Mouse (Mus musculus) midbrain, embryonic 13.5 days (tissue): Measurements from ENCODE around the gene Sgpp2. TPM values are rescaled to one million over a fixed set of nuclear protein-coding genes. Genes with fewer than 3 reads are reported as not detected.

Experiments used
- ATAC-seq: fragments of 200-750 bp; cut with Nextera tagmentation; 2 replicates; pipeline ENCODE4 v1.8.0; 2017; ENCODE audit warnings: mild to moderate bottlenecking, moderate TSS enrichment, moderate library complexity
- H3K27ac ChIP-seq: fragments of 300-500 bp; sonication (generic); 2 replicates; pipeline ENCODE4 v1.5.1; 2015; ENCODE audit warnings: inconsistent platforms, mild to moderate bottlenecking, moderate library complexity
- H3K27me3 ChIP-seq: fragments of 300-500 bp; sonication (generic); 2 replicates; pipeline ENCODE4 v1.6.1; 2015; ENCODE audit warnings: mild to moderate bottlenecking, inconsistent platforms
- H3K36me3 ChIP-seq: fragments of 300-500 bp; sonication (generic); 2 replicates; pipeline ENCODE4 v1.6.1; 2015; ENCODE audit warnings: mild to moderate bottlenecking, inconsistent platforms
- H3K4me1 ChIP-seq: fragments of 300-500 bp; sonication (generic); replicated peaks from 2 replicates; pipeline ENCODE4 v1.6.1; 2015; ENCODE audit warnings: inconsistent platforms
- H3K4me2 ChIP-seq: fragments of 300-500 bp; sonication (generic); replicated peaks from 2 replicates; pipeline ENCODE4 v1.6.1; 2015; ENCODE audit warnings: moderate library complexity, mild to moderate bottlenecking, inconsistent platforms
- H3K4me3 ChIP-seq: fragments of 300-500 bp; sonication (generic); replicated peaks from 2 replicates; pipeline ENCODE4 v1.5.1; 2015; ENCODE audit warnings: mild to moderate bottlenecking, inconsistent platforms
- H3K9ac ChIP-seq: fragments of 300-500 bp; sonication (generic); replicated peaks from 2 replicates; pipeline ENCODE4 v1.6.1; 2015; ENCODE audit warnings: mild to moderate bottlenecking, inconsistent platforms
- H3K9me3 ChIP-seq: fragments of 300-500 bp; sonication (generic); 2 replicates; pipeline ENCODE4 v1.6.1; 2016; ENCODE audit warnings: mild to moderate bottlenecking, inconsistent platforms
- WGBS: fragments of 180-500 bp; shearing (Covaris S2); methylation state at CpG from one replicate; pipeline ENCODE4 v1.1.7; 2015; 5-methylcytosine and 5-hydroxymethylcytosine counted together
- polyA plus RNA-seq: library from polyadenylated mRNA; unstranded; fragments of >200 nt; fragmentation: Nextera tagmentation; extraction: Ambion mirVana; gene quantifications from 2 replicates; pipeline ENCODE4 v1.2.1, GENCODE M21; 2015

Gene Sgpp2
- polyA plus RNA-seq = 1.1 and 1.6 TPM in 2 replicates

DNA sequence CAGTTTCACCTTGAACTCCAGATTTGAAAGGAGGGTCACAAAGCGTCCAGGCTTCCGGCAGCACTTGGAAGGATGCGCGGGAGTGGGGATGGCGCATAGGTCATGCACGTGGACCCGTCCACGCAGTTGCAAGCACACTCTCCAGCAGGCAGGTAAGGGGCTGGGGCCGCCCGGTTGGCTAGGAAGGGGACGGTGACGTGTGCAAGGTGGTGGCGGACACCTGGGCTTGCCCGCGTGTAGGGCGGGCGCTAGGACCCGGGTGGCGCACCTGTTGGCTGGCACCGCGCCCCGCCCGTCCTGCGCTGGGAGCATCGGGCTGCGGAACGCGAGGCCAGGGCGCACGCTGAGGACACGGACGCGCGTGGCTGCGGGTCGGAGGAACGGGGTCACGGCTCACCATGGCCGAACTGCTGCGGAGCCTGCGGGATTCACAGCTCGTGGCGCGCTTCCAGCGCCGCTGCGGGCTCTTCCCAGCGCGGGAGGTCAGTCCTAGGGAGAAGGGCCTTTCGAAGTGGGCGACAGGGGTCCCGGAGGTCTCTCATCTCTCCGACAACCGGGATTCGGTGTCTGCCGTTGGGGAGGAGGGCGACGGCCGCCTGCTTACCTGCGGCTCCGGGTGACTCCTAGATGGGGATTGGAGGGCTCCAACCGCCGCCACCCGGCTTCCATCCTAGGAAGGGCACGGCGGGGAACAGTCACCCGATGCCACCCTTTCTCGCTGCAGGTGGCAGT lies at the start of gene Sgpp2:
TSS of gene Sgpp2 (plus strand) at position 325 of the 732 bp plus-strand sequence.
- H3K27me3 ChIP-seq = peaks cover 44% of the 10 kb centered on the region

GRCm38 (mm10) chr1:78267519-78267918 lies 42.6 kb upstream of the Sgpp2 start:
- Histone ChIP-seq H3K4me1 (no peaks in the 10 kb centered on the region), H3K4me2 (no peak overlapping the region), H3K36me3 (no peaks in the 10 kb centered on the region), H3K27me3 (no peaks in the 10 kb centered on the region), H3K27ac (no peak overlapping the region), H3K9ac (no peak overlapping the region), H3K9me3 (no peaks in the 10 kb centered on the region), H3K4me3 (no peak overlapping the region)
- 65% methylated on average over 5 of the region's 5 CpGs for WGBS
- no peak for ATAC-seq

More for the DNA sequence above, at the start of gene Sgpp2:
- Histone ChIP-seq H3K4me2 (peak within 1 kb of the TSS; percentile 98), H3K9me3 (no peaks in the 10 kb centered on the region), H3K27ac (no peak within 1 kb of the TSS), H3K4me1 (peaks cover 23% of the 10 kb centered on the region), H3K36me3 (no peaks in the 10 kb centered on the region), H3K9ac (peak within 1 kb of the TSS; percentile 54), H3K4me3 (peak within 1 kb of the TSS; percentile 59)
- ATAC-seq = peak; percentile 75
- WGBS = under 1% methylated on average over 68 of the region's 68 CpGs

DNA sequence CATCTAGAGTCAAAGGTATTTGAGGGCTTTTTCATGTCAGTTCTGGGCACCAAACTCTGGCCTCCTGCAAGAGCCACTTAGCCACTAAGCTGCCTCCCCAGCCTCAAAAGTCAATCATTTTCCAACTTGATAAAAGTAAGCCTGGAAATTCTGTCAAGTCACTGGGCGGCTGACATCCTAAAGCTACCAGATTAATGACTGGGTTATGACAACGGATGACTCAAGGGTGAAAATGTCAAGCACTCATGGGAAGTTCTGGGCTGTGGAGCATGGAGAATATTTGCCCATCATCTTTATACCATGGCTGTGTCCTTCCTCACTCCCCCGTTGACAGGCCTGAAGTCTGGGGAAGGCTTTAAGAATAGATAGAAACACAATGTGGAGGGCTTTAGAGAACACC lies 37.2 kb upstream of the Sgpp2 start:
- no peaks in the 10 kb centered on the region for H3K27me3 ChIP-seq

DNA sequence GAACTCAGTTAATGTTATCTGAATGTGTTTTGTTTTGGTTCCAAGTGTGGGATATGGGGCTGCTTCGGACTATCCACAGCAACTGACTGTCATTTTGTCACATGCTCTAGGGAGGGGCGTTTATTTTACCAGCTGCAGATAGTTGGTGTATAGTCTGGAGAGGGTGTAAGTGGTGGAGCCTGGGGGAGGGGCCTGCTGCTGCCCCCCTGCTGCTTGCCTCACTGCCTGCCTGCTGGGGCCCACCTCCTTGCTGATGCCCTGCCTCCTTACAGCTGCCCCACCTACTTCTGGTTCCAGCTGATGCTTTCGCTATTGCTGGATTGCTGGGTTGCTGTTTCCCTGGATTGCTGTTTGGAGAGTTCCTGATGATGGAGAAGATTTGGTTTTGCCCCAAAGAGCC lies 31.0 kb upstream of the Sgpp2 start:
- H3K4me3 ChIP-seq = no peak overlapping the region
- H3K4me2 ChIP-seq = no peak overlapping the region
- 42% methylated on average over 3 of the region's 3 CpGs for WGBS
- no peaks in the 10 kb centered on the region for H3K36me3 ChIP-seq
- no peaks in the 10 kb centered on the region for H3K9me3 ChIP-seq
- H3K27me3 ChIP-seq = no peaks in the 10 kb centered on the region
- no peak for ATAC-seq
- H3K4me1 ChIP-seq = no peaks in the 10 kb centered on the region
- no peak overlapping the region for H3K9ac ChIP-seq
- H3K27ac ChIP-seq = no peak overlapping the region

More for the DNA sequence above, 37.2 kb upstream of the Sgpp2 start:
- Histone ChIP-seq H3K4me3 (no peak overlapping the region), H3K4me1 (no peaks in the 10 kb centered on the region), H3K4me2 (no peak overlapping the region), H3K9me3 (no peaks in the 10 kb centered on the region), H3K9ac (no peak overlapping the region), H3K27ac (no peak overlapping the region), H3K36me3 (no peaks in the 10 kb centered on the region)
- ATAC-seq = no peak
- 79% methylated on average over 3 of the region's 3 CpGs for WGBS

- H3K9ac ChIP-seq = no peak overlapping the region
- ATAC-seq = no peak
- H3K36me3 ChIP-seq = no peaks in the 10 kb centered on the region
- H3K9me3 ChIP-seq = no peaks in the 10 kb centered on the region
- 87% methylated on average over 3 of the region's 3 CpGs for WGBS
- no peak overlapping the region for H3K27ac ChIP-seq
- no peaks in the 10 kb centered on the region for H3K4me1 ChIP-seq
- no peak overlapping the region for H3K4me3 ChIP-seq
- no peaks in the 10 kb centered on the region for H3K27me3 ChIP-seq
- no peak overlapping the region for H3K4me2 ChIP-seq
Observed at GRCm38 (mm10) chr1:78292397-78292796, 17.7 kb upstream of the Sgpp2 start.

- no peaks in the 10 kb centered on the region for H3K9me3 ChIP-seq
- no peaks in the 10 kb centered on the region for H3K27me3 ChIP-seq
- H3K4me3 ChIP-seq = no peak overlapping the region
- no peaks in the 10 kb centered on the region for H3K36me3 ChIP-seq
- no peak overlapping the region for H3K27ac ChIP-seq
- WGBS = 87% methylated on average over 7 of the region's 7 CpGs
- H3K4me1 ChIP-seq = no peaks in the 10 kb centered on the region
- no peak overlapping the region for H3K4me2 ChIP-seq
- no peak for ATAC-seq
- H3K9ac ChIP-seq = no peak overlapping the region
Observed at GRCm38 (mm10) chr1:78299670-78300225, 10.4 kb upstream of the Sgpp2 start.

GRCm38 (mm10) chr1:78308688-78309087 lies 1.5 kb upstream of the Sgpp2 start:
- Histone ChIP-seq H3K9me3 (no peaks in the 10 kb centered on the region), H3K27me3 (peaks cover 44% of the 10 kb centered on the region), H3K27ac (no peak overlapping the region), H3K36me3 (no peaks in the 10 kb centered on the region), H3K4me1 (peaks cover 23% of the 10 kb centered on the region), H3K4me3 (no peak overlapping the region), H3K9ac (no peak overlapping the region), H3K4me2 (no peak overlapping the region)
- 90% methylated on average over 1 of the region's 1 CpGs for WGBS
- no peak for ATAC-seq

- Histone ChIP-seq H3K9me3 (no peaks in the 10 kb centered on the region), H3K36me3 (no peaks in the 10 kb centered on the region), H3K4me3 (no peak overlapping the region), H3K27me3 (peaks cover 44% of the 10 kb centered on the region), H3K4me1 (peaks cover 23% of the 10 kb centered on the region), H3K27ac (no peak overlapping the region), H3K4me2 (peak overlapping the region; percentile 98; the same call in 1 of the 2 replicates), H3K9ac (no peak overlapping the region)
- ATAC-seq = no peak
- WGBS = 2% methylated on average over 8 of the region's 9 CpGs
Observed at GRCm38 (mm10) chr1:78309280-78309679, 865 bp upstream of the Sgpp2 start.

DNA sequence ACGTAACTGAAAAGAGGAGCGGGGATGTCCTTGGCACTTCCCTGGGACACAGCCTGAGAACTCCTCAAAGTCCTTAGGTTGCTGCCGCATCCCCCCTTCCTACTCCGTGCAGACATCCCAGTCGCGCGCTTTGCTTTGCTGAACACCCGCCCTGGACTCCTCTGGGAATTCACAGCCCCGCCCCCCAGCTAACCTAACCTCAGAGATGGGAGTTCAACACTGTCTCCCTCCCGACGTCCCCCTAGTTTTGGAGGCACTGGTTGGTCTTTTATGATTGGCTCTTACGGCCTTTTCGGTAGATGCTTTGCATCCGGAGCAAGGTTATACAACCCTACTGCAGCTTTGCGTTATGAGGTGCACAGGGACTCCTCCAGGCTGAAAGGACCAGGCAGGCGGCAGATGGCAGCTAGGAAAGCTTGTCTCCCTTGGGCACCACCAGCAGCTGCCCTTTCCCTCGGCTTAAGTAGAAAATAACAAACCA lies 756 bp downstream of the Sgpp2 start:
- H3K4me3 ChIP-seq = peak overlapping the region; percentile 59
- peak overlapping the region; percentile 98 for H3K4me2 ChIP-seq
- under 1% methylated on average over 17 of the region's 17 CpGs for WGBS
- H3K9me3 ChIP-seq = no peaks in the 10 kb centered on the region
- no peak overlapping the region for H3K9ac ChIP-seq
- no peak overlapping the region for H3K27ac ChIP-seq
- no peaks in the 10 kb centered on the region for H3K36me3 ChIP-seq
- peaks cover 44% of the 10 kb centered on the region for H3K27me3 ChIP-seq
- peak; percentile 84 for ATAC-seq
- H3K4me1 ChIP-seq = peaks cover 23% of the 10 kb centered on the region

- WGBS = 0% methylated on average over 7 of the region's 7 CpGs
- Histone ChIP-seq H3K36me3 (no peaks in the 10 kb centered on the region), H3K27me3 (peaks cover 44% of the 10 kb centered on the region), H3K27ac (no peak overlapping the region), H3K4me2 (peak overlapping the region; percentile 98), H3K4me3 (peak overlapping the region; percentile 59), H3K9me3 (no peaks in the 10 kb centered on the region), H3K4me1 (peaks cover 23% of the 10 kb centered on the region), H3K9ac (no peak overlapping the region)
- ATAC-seq = peak; percentile 46; the same call in 1 of the 2 replicates
Observed at GRCm38 (mm10) chr1:78311482-78311881, 1.3 kb downstream of the Sgpp2 start.

DNA sequence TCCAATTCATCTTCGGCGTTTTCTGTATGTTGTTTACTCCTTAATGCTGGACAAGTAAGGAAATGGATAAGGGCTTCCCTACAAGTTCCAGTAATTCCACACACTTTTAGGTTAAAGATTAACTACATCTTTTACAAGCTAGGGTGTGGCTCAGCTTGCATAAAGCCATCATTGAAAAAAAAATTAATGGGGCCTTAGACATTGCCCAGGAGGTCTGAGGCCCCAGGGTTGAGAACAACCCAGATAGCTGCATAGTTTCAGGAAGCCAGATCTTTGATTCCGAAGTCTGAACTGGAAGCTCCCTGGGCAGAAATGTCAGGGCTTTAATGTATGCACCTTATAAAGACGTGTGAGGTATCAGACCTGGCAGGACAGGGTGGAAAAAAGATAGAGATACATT lies 2.8 kb downstream of the Sgpp2 start:
- 82% methylated on average over 4 of the region's 4 CpGs for WGBS
- no peaks in the 10 kb centered on the region for H3K9me3 ChIP-seq
- H3K4me3 ChIP-seq = no peak overlapping the region
- H3K4me2 ChIP-seq = no peak overlapping the region
- H3K9ac ChIP-seq = no peak overlapping the region
- no peak overlapping the region for H3K27ac ChIP-seq
- peaks cover 23% of the 10 kb centered on the region for H3K4me1 ChIP-seq
- peaks cover 38% of the 10 kb centered on the region for H3K27me3 ChIP-seq
- ATAC-seq = no peak
- H3K36me3 ChIP-seq = no peaks in the 10 kb centered on the region

DNA sequence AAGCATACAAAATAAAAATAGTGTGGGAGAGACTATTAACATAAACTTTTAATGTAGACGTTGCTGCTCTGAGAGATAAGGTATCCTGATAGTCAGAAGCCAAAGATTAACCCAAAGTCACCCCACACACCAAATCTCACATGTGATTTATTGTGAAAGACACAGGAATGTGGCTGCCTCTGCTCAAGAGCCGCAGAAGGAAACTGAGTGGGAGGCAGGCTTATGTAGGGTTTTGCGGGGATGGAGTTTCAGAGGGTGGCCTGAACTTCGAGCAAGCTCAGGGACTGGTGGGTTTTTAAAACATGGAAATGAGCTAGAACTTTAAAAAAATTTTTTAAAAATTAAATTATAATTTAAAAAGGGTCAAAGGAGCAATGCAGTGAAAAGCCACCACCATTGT lies 3.8 kb downstream of the Sgpp2 start:
- Histone ChIP-seq H3K27ac (no peak overlapping the region), H3K9me3 (no peaks in the 10 kb centered on the region), H3K9ac (no peak overlapping the region), H3K4me2 (no peak overlapping the region), H3K27me3 (peaks cover 28% of the 10 kb centered on the region), H3K4me3 (no peak overlapping the region), H3K4me1 (peaks cover 23% of the 10 kb centered on the region), H3K36me3 (no peaks in the 10 kb centered on the region)
- no peak for ATAC-seq
- 88% methylated on average over 4 of the region's 4 CpGs for WGBS
